Mouse (Mus musculus) forebrain, embryonic 12.5 days (tissue): ENCODE results near the gene Nup133. TPM values are rescaled to one million over a fixed set of nuclear protein-coding genes. Genes with fewer than 3 reads are reported as not detected.

Source experiments
- ATAC-seq: fragments of 200-750 bp; cut with Nextera tagmentation; 2 replicates; pipeline ENCODE4 v1.8.0; 2017; ENCODE audit warnings: moderate TSS enrichment; ENCODE audit not compliant: low FRiP score
- H3K27ac ChIP-seq: fragments of 300-500 bp; sonication (generic); 2 replicates; pipeline ENCODE4 v1.5.1; 2016; ENCODE audit warnings: mild to moderate bottlenecking
- H3K27me3 ChIP-seq: fragments of 300-500 bp; sonication (generic); 2 replicates; pipeline ENCODE4 v1.6.1; 2016; ENCODE audit warnings: mild to moderate bottlenecking
- H3K36me3 ChIP-seq: fragments of 300-500 bp; sonication (generic); replicated peaks from 2 replicates; pipeline ENCODE4 v1.6.1; 2016; ENCODE audit warnings: mild to moderate bottlenecking
- H3K4me1 ChIP-seq: fragments of 300-500 bp; sonication (generic); 2 replicates; pipeline ENCODE4 v1.6.1; 2016
- H3K4me2 ChIP-seq: fragments of 300-500 bp; sonication (generic); 2 replicates; pipeline ENCODE4 v1.6.1; 2016; ENCODE audit warnings: mild to moderate bottlenecking, moderate library complexity
- H3K4me3 ChIP-seq: fragments of 300-500 bp; sonication (generic); replicated peaks from 2 replicates; pipeline ENCODE4 v1.5.1; 2016; ENCODE audit warnings: mild to moderate bottlenecking
- H3K9ac ChIP-seq: fragments of 300-500 bp; sonication (generic); 2 replicates; pipeline ENCODE4 v1.6.1; 2016; ENCODE audit warnings: mild to moderate bottlenecking
- H3K9me3 ChIP-seq: fragments of 300-500 bp; sonication (generic); 2 replicates; pipeline ENCODE4 v1.6.1; 2016
- WGBS: fragments of 180-500 bp; shearing (Covaris S2); methylation state at CpG from one replicate; pipeline ENCODE4 v1.1.7; 2016; 5-methylcytosine and 5-hydroxymethylcytosine counted together
- polyA plus RNA-seq: library from polyadenylated mRNA; unstranded; fragments of >200 nt; fragmentation: Nextera tagmentation; extraction: Ambion mirVana; gene quantifications from 2 replicates; pipeline ENCODE4 v1.2.1, GENCODE M21; 2016

Gene Nup133
- polyA plus RNA-seq, 1 experiment from 2014 or later, result 50.3 TPM

GRCm38 (mm10) chr8:123854733-123855475 lies 94.2 kb downstream of the Nup133 start:
- WGBS, result 76% methylated on average over 9 of the region's 9 CpGs

GRCm38 (mm10) chr8:123854252-123854651 lies 94.8 kb downstream of the Nup133 start:
- 94% methylated on average over 1 of the region's 1 CpGs for WGBS
- Histone ChIP-seq H3K9me3 (no peaks in the 10 kb centered on the region), H3K27ac (no peak overlapping the region), H3K4me3 (no peak overlapping the region), H3K36me3 (no peaks in the 10 kb centered on the region), H3K4me2 (no peak overlapping the region), H3K9ac (no peak overlapping the region), H3K4me1 (peaks cover 13% of the 10 kb centered on the region), H3K27me3 (no peaks in the 10 kb centered on the region)
- no peak for ATAC-seq

More at GRCm38 (mm10) chr8:123854733-123855475, 94.2 kb downstream of the Nup133 start:
- peaks cover 2% of the 10 kb centered on the region; the same call in 1 of the 2 replicates for H3K27me3 ChIP-seq
- no peaks in the 10 kb centered on the region for H3K36me3 ChIP-seq
- no peak overlapping the region for H3K27ac ChIP-seq
- H3K4me3 ChIP-seq, result no peak overlapping the region
- H3K9ac ChIP-seq, result no peak overlapping the region
- H3K4me1 ChIP-seq, result peaks cover 14% of the 10 kb centered on the region
- H3K4me2 ChIP-seq, result no peak overlapping the region
- no peak for ATAC-seq
- no peaks in the 10 kb centered on the region for H3K9me3 ChIP-seq

GRCm38 (mm10) chr8:123851590-123851989 lies 97.5 kb downstream of the Nup133 start:
- Histone ChIP-seq H3K27me3 (no peaks in the 10 kb centered on the region), H3K9ac (no peak overlapping the region), H3K4me2 (no peak overlapping the region), H3K27ac (no peak overlapping the region), H3K4me1 (peaks cover 4% of the 10 kb centered on the region; the same call in 1 of the 2 replicates), H3K36me3 (no peaks in the 10 kb centered on the region), H3K9me3 (no peaks in the 10 kb centered on the region), H3K4me3 (no peak overlapping the region)
- no peak for ATAC-seq
- 67% methylated on average over 5 of the region's 5 CpGs for WGBS

- Histone ChIP-seq H3K4me2 (no peak overlapping the region), H3K4me3 (no peak overlapping the region), H3K9ac (no peak overlapping the region), H3K27ac (no peak overlapping the region), H3K27me3 (no peaks in the 10 kb centered on the region), H3K9me3 (no peaks in the 10 kb centered on the region), H3K4me1 (peaks cover 6% of the 10 kb centered on the region; the same call in 1 of the 2 replicates), H3K36me3 (peaks cover 4% of the 10 kb centered on the region; the same call in 1 of the 2 replicates)
- WGBS, result 87% methylated on average over 4 of the region's 4 CpGs
- ATAC-seq, result no peak
Observed at GRCm38 (mm10) chr8:123849352-123849751, 99.7 kb downstream of the Nup133 start.

GRCm38 (mm10) chr8:123847546-123847945 lies 101.5 kb downstream of the Nup133 start:
- no peak overlapping the region for H3K4me3 ChIP-seq
- 67% methylated on average over 3 of the region's 3 CpGs for WGBS
- H3K4me1 ChIP-seq, result peaks cover 6% of the 10 kb centered on the region; the same call in 1 of the 2 replicates
- no peak for ATAC-seq
- no peak overlapping the region for H3K9ac ChIP-seq
- no peak overlapping the region for H3K27ac ChIP-seq
- peaks cover 4% of the 10 kb centered on the region; the same call in 1 of the 2 replicates for H3K36me3 ChIP-seq
- H3K27me3 ChIP-seq, result no peaks in the 10 kb centered on the region
- H3K4me2 ChIP-seq, result no peak overlapping the region
- H3K9me3 ChIP-seq, result no peaks in the 10 kb centered on the region

Other genes starting within 250 kb of the Nup133 start
- gene Rab4a, start 143.3 kb downstream of the Nup133 start, polyA plus RNA-seq, result 61.4 and 63.9 TPM in 2 replicates
- gene Ccsap, start 89.1 kb downstream of the Nup133 start, polyA plus RNA-seq, result 11.7 and 12.3 TPM in 2 replicates
- gene Acta1, start 54.5 kb downstream of the Nup133 start, polyA plus RNA-seq, result 0.94 and 2.4 TPM in 2 replicates
- 16.1 and 17.3 TPM in 2 replicates for gene Abcb10, start 33.9 kb upstream of the Nup133 start, polyA plus RNA-seq
- 38.7 and 39.8 TPM in 2 replicates for gene Taf5l, start 72.1 kb upstream of the Nup133 start, polyA plus RNA-seq
- gene Urb2, start 72.2 kb upstream of the Nup133 start, polyA plus RNA-seq, result 6.5 and 7.7 TPM in 2 replicates